Mouse (Mus musculus): ENCODE results near the gene Crybg1.
A peak's percentile ranks its signal among the peaks of the same experiment; 100 is the strongest.
"Not testable (repeated sequence)": the region's sequence is repeated elsewhere in the genome, so short reads cannot be mapped to it uniquely, and the experiment has no call there.

The Crybg1 gene

DNA sequence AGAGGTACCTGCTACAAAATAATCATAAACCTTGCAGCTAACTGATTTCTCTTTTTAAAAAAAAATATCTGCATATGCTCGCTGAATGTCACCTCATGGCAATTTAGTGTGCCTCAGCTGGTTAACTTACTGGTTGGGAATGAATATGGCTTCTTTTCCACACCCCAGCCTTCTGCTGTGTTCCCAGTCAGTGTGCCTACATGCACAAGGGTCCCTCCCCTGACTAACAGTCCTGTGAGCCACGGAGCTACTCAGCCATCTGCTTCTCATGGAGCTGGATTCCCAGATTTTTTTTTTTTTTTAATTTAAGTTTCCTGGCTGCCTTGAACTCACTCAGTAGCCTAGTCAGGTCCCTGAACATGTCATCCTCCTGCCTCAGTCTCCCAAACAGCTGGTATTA is 183.7 kb downstream of the Crybg1 start:
- no peak for DNase-seq (ENCODE audit: low spot score)

GRCm38 (mm10) chr10:43953942-43954341 is 194.7 kb downstream of the Crybg1 start:
- peak; percentile 45 for DNase-seq (ENCODE audit: low spot score)

- no peak for DNase-seq (ENCODE audit: low spot score)
These were observed 203.2 kb downstream of the Crybg1 start for GRCm38 (mm10) chr10:43945435-43945834.

DNA sequence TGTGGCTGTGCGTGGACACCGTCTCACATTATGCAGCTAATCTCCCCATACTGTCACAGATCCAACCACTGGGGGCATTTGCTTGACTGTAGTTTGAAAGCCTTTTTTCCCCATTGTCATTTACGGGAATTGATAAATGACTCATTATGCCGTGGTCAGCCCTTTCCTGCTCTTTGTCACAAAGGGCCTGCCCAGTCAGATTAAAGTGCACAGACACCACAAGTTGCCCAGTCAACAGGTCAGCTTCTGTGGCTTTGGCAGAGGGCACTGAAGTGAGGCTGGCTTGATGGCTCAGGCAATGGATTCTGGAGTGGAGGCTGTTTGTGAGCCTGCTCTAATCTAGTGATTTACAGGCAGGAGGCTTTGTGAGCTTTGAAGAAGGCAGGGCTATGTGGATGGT is 204.9 kb downstream of the Crybg1 start:
- DNase-seq (ENCODE audit: low spot score) = no peak

- no peak for DNase-seq (ENCODE audit: low spot score)
These were observed 209.5 kb downstream of the Crybg1 start for GRCm38 (mm10) chr10:43939136-43939662.

GRCm38 (mm10) chr10:43928596-43928995 is 220.1 kb downstream of the Crybg1 start:
- DNase-seq (ENCODE audit: low spot score) = no peak

GRCm38 (mm10) chr10:43927736-43928135 is 220.9 kb downstream of the Crybg1 start:
- no peak for DNase-seq (ENCODE audit: low spot score)

DNA sequence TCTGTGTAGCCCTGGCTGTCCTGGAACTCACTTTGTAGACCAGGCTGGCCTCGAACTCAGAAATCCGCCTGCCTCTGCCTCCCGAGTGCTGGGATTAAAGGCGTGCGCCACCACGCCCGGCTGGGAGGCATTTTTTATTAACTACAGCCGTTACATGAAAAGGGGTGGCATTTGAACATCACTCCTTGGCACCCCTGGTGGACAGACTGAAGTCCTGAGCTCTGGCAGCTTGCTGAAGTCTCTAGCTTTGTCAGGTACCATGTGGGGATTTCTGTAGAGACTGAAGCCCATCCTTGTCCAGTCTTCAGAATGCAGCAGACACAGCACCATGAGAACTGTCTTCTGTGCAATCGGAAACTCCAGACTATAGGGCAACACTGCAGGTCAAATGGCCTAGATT is 222.9 kb downstream of the Crybg1 start:
- not testable (repeated sequence) for DNase-seq (ENCODE audit: low spot score)

GRCm38 (mm10) chr10:43923096-43923495 is 225.6 kb downstream of the Crybg1 start:
- DNase-seq (ENCODE audit: low spot score) = no peak

DNA sequence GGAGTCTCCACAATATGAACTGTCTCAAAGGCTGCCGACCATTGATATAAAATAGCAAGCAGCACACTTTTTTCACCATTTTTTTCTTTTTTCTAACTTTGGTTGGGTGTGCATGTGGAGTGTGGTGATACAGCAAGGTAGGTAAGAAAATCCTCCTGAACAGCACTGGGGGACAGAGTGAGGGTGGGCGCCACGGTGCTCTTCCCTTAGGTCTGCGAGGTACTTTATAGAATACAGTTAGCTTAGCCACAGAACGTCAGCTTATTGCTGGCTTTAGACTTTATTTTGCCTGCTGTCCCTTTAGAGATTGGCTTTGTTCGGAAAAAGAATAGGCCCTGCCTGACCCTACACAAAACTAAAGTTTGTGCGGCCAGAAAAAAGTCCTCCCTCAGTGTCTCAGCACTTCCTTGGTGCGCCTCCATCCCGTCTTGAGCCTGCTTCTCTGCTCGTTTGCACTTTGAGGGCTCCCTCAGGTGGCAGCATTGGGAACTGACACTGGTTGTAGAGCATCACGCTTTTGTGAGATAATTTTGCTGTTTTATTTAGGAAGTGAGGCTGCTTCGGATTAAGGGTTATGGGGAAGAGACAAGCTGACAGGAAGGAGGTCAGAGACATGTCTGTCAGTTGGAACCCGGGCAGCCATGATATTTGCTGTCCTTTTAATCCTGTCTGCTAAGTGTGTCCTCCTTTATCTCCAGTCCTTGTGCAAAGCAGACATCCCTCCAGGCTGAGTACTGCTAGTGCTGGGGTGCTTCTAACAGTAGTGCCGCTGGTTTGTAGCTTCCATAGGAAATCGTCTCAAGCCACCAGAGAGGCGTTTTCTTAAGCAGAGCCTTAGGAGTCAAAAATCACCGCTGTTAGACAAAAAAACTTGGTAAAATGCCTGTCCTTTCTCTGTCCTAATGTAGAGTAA is 229.7 kb downstream of the Crybg1 start:
- DNase-seq (ENCODE audit: low spot score) = peak; percentile 75

DNA sequence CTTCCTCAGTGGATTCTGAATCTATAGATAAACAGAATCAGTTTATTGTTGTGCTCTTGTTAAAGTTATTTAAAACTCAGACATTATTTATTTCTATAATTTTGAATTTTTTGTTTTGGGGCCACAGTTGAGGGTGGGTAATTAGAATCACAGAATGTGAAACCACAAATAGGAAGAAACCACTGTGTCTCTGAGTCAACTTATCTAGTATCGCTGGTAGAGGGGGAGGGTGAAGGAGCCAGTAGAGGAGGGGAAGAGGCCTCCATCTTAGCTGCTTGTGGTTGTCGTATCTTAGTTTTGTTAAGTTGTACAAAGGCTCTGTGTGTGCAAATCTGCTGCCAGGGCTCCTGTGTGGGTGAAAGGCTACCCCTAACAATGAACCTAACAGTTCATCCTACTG is 231.9 kb downstream of the Crybg1 start:
- DNase-seq (ENCODE audit: low spot score) = no peak

DNA sequence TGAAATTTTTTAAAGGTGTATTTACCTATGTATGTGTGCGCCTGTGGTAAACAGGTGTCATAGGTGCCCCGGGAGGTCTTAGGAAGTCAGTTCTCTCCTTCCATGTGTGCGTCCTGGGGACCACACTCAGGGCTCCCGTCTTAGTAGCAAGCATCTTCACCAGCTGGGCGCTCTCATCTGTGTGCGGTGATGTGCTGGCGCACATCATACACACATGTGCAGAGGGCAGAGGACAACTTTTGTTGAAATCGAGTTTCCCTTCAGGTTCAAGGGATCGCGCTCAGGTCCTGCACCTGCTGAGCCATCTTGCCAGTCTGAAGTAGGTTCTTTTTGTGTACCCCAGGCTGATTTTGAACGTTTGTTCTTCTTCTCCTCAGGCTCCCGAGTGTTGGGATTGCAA is 232.5 kb downstream of the Crybg1 start:
- DNase-seq (ENCODE audit: low spot score) = no peak

DNA sequence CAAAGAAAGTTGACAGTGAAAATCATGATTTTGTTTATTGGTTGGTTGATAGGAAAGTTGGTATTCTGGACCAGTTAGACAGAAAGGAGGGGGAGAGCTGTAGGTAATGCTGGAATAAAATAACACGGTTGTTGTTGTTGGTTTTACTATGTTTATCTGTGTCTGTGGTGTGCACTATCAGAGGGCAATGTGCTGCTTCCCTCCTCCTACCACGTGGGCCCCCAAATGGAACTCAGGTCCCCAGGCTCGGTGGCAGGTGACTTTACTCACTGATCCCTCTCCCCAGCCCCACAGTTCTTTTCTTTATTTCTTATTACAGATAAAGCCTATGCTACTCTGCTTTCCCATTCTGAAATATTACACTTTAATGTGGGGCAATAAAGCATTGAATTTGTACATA is 236.4 kb downstream of the Crybg1 start:
- DNase-seq (ENCODE audit: low spot score) = no peak

- DNase-seq (ENCODE audit: low spot score) = no peak
These were observed 237.8 kb downstream of the Crybg1 start for GRCm38 (mm10) chr10:43910873-43911142.

DNA sequence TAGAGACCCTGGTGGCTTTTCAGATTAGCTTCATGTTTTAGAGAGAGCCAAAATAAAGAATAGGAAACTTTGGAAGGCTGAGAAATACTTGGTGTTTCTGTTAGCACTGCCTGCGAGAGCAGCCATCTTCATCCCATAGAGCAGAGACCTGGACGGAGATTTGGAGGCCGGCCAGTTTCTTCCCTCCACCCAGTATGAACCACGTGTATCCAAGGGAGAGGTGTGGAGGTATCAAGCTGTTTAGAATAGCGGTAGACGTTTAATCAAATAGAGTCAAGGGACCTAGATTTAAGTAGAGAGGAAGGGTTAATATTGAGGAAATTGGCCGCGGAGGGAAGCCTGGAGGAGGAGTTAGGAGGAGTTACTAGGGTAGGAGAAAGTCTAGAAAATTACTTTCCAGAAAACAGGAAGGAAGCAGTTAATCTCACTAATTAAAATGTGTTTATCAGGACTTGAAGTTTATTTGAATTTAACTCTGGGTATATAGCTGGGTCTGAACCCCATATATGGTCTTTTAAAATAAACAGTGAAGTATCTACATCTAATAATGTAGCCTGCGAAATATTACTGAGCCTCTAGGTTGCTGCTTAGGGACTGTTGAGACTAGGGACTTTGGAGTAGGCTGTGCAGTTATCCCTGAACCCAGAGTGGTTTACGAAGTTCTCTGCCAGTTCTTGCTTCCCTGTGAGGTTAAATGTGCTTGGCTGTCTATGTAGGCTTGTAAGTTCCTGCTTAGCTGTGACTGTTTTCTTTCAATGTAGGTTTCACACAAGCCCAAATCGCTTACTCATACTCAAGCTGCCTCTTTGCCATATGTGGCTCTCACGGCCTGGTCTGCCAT is 238.4 kb downstream of the Crybg1 start:
- no peak for DNase-seq (ENCODE audit: low spot score)

- DNase-seq (ENCODE audit: low spot score) = no peak
These were observed 244.1 kb downstream of the Crybg1 start for GRCm38 (mm10) chr10:43904569-43904968.

- peak; percentile 94 for DNase-seq (ENCODE audit: low spot score)
These were observed 247.0 kb downstream of the Crybg1 start, which contains the start of the genes Qrsl1 and Rtn4ip1 for GRCm38 (mm10) chr10:43901578-43902194. Gene Qrsl1 (minus strand): TSS chr10:43901745. Gene Rtn4ip1 (plus strand): TSS chr10:43901807.

GRCm38 (mm10) chr10:43900883-43901570 is 247.6 kb downstream of the Crybg1 start:
- DNase-seq (ENCODE audit: low spot score) = no peak
